Mouse (Mus musculus) frontal cortex, postnatal 25 days (tissue): ENCODE measurements at regions not wholly inside any gene's neighbourhood (a gene's known extent, or its start where the extent isn't known, plus 50 kb on each side); places are given as distances from the start of the nearest gene placed in this dataset.

ENCODE experiments used
- DNase-seq, 2 experiments: peaks; one replicate each; pipeline ENCODE4 v3.0.0; 2022; ENCODE audit warnings: low spot score in 2 of 2

GRCm38 (mm10) chr17:84074000-84074782 is 113.6 kb downstream of the Zfp36l2 start:
- no peak for DNase-seq

- no peak for DNase-seq
Measured at GRCm38 (mm10) chr17:84072426-84073030, 115.2 kb downstream of the Zfp36l2 start.

DNA sequence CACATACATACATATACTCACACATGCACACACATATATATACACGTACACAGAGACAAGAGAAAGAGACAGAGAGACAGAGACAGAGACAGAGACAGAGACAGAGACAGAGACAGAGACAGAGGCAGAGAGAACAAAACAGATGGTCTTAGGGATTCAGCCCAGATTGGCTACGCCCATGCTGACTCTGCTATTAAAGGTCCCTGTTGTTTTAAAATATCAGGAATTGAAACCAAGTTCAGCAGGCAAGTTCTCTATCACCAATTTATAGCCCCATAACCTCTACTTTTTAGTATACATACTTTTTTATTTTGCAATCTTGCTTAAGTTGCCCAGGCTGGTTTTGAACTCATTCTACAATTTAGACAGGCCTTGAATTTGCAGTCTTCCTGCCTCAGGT is 115.9 kb downstream of the Zfp36l2 start:
- no peak for DNase-seq

GRCm38 (mm10) chr17:84070596-84070995 is 117.2 kb downstream of the Zfp36l2 start:
- no peak for DNase-seq

- DNase-seq: no peak
Measured at GRCm38 (mm10) chr17:84067102-84067501, 120.6 kb downstream of the Zfp36l2 start.

GRCm38 (mm10) chr17:84063791-84064190 is 124.0 kb downstream of the Zfp36l2 start:
- DNase-seq: no peak

- DNase-seq: no peak
Measured at GRCm38 (mm10) chr17:84061621-84062020, 126.1 kb downstream of the Zfp36l2 start.

GRCm38 (mm10) chr17:84056469-84056868 is 131.3 kb downstream of the Zfp36l2 start:
- no peak for DNase-seq

GRCm38 (mm10) chr17:84052437-84052836 is 135.3 kb downstream of the Zfp36l2 start:
- no peak for DNase-seq

- no peak for DNase-seq
Measured at GRCm38 (mm10) chr17:84051212-84051611, 136.5 kb downstream of the Zfp36l2 start.

DNA sequence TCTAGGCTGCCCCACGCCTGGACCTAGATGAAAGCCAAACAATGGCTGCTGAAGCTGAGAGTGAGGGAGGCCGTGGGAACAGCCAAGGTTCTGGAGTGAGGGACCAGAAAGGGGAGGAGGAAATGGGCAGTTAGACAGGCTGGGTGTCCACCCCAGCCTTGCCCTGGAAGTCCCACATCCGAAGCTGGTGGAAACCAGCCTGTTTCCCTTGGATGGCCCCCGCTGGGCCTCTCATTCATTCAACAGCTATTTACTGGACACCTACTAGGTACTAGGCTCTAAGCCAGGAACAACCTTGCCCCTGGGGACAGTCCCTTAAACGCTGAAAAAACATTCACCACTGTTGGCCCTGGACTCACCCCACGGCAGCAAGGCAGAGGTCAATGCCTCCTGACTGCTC is 139.2 kb downstream of the Zfp36l2 start:
- no peak for DNase-seq

DNA sequence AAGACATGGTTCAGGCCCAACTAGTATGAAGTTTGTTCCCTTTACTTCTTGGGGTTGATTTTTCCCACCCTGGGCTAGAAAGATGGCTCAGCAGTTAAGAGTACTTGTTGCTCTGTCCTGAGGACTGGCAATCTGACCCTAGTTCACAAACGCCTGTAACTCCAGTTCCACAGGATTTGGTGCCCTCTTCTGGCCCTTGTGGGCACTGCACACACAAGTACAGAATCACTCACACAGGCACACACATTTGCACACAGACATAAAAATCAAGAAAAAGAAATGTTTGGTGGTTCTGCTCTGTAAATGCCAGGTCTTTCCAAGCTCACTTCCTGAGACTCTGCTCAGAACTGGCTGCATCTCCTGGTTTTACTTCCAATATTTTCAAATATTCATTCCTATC is 140.2 kb downstream of the Zfp36l2 start:
- DNase-seq: no peak

GRCm38 (mm10) chr17:84045812-84046211 is 141.9 kb downstream of the Zfp36l2 start:
- no peak for DNase-seq

DNA sequence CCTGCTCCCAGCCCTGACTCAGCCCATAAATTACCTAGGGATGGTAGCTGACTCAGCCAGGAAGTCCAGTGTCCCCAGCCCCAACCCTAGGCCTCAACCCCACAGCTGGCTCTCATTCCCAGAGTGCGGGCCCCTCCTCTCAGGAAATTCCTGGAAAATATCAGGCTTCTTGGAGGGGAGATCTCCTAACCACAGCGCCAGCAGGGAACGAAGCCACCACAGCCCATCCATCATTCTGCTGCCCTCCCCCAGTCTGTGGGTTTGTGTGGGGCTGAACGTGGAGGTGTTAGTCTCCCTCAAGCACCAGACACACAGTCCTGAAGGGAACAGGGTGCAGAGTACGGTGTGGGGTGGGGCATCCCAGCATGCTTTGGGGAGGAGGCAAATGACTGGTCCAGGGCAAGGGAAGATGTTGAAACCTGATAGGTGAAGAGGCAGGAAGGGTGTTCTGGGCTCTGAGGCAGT is 143.2 kb downstream of the Zfp36l2 start:
- DNase-seq: no peak

DNA sequence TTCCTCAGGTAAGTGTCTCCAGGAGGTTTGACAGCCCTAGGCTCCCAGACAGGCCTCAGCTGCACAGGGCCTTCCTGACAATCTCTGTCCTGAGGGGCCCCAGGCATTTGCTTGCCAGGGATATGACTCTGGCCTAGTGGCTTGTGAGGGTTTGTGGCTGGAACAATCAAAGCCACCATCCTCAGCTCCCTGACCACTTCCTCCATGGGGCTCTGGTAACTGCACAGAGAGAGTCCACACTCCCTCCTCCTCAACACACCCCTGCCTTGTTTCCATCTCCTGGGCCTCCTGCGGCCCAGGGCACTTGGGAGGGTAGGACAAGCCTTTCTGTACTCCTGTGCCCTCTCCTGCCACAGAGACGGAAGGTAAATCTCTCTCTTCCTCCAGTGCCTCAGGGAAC is 144.6 kb downstream of the Zfp36l2 start:
- DNase-seq: no peak

DNA sequence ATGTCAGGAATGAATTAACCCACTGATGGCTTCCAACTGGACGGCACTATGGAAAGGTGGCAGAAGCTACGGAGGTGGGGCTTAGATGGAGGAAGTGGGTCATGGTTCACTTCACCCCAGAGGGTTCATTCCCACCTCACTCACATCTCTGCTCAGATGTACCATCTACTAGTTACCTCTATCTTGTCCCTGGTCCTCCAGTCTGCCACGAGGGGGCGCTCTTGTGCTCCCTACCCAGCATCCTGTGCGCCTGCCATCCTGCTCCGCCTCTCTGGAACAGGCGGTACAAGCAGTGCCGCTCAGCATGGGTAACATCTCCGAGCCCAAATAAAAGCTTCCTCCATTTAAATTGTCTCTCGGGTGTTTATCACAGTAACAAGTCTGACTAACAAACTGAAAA is 148.3 kb downstream of the Zfp36l2 start:
- DNase-seq: no peak

- no peak for DNase-seq
Measured at GRCm38 (mm10) chr17:84037580-84038304, 150.0 kb downstream of the Zfp36l2 start.

DNA sequence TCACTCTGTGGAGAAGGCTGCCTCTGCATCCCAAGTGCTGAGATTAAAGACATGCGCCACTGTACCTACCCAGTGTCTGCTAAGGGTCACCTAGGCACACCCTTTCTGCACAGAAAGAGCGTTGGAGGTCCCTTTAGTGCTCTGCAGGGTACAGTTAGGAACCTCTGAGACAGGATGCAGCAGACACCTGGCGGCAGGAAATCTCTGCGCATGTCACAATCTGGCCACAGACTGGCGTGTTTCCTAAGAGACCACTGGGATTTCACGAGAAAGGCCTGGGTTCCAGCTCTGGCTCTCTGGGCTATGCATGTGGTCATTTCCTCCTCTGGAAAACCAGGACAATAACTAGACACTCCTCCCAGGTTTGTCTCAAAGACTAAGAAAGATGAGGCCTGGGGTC is 151.7 kb downstream of the Zfp36l2 start:
- DNase-seq: no peak

- DNase-seq: no peak
Measured at GRCm38 (mm10) chr17:84034801-84035200, 152.9 kb downstream of the Zfp36l2 start.

GRCm38 (mm10) chr17:84032441-84032840 is 155.3 kb downstream of the Zfp36l2 start:
- DNase-seq: no peak

DNA sequence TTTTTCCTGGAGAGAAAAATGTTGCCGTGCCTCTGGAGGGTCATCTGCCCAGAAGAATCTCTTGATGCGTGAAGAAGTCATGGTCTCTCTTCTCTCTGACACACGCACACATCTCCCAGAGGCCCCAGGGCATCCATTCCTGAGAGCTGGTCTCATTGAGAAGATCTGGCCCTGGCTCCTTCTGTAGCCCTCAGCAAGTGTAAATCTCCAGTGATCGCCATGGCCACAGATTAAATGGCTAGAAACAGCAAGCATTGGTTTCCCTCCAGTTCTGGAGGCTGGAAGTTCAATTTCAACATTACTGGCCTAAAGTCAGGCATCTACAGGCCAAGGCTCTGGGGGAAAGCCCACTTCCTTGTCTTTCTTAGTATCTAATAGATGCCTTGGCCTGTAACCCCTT is 155.9 kb downstream of the Zfp36l2 start:
- DNase-seq: no peak

- DNase-seq: no peak
Measured at GRCm38 (mm10) chr17:84031381-84031780, 156.4 kb downstream of the Zfp36l2 start.

DNA sequence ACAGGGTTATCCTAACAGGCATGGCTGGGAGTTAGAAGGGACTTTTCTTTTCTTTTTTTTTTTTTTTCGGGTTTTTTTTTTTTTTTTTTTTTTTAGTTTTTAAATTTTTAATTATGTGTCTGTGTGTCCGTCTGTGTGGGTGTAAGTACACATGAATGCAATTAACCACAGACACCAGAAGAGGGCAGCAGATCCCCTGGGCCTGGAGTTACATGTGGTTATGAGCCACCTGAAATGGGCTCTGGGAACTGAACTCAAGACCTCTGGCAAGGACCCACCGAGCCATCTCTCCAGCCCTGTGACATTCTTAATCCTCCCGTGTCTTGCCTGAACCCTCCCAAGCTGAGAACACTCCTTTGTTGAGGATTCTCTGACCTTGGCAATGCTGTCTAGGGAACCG is 157.0 kb downstream of the Zfp36l2 start:
- no peak for DNase-seq
